Mouse (Mus musculus) kidney, embryonic 15.5 days (tissue): ENCODE measurements around the gene Scaf11. TPM values are rescaled to one million over a fixed set of nuclear protein-coding genes. Genes with fewer than 3 reads are reported as not detected.
A peak's percentile ranks its signal among the peaks of the same experiment; 100 is the strongest.

Experiments
- ATAC-seq: fragments of 200-750 bp; cut with Nextera tagmentation; replicated peaks from 2 replicates; pipeline ENCODE4 v1.8.0; 2017; ENCODE audit warnings: moderate TSS enrichment; ENCODE audit not compliant: low FRiP score
- H3K27ac ChIP-seq: fragments of 300-500 bp; sonication (generic); 2 replicates; pipeline ENCODE4 v1.5.1; 2015; ENCODE audit warnings: mild to moderate bottlenecking, inconsistent platforms
- H3K27me3 ChIP-seq: fragments of 300-500 bp; sonication (generic); 2 replicates; pipeline ENCODE4 v1.6.1; 2015; ENCODE audit warnings: inconsistent platforms
- H3K36me3 ChIP-seq: fragments of 300-500 bp; sonication (generic); 2 replicates; pipeline ENCODE4 v1.6.1; 2015; ENCODE audit warnings: inconsistent platforms
- H3K4me1 ChIP-seq: fragments of 300-500 bp; sonication (generic); 2 replicates; pipeline ENCODE4 v1.6.1; 2015; ENCODE audit warnings: inconsistent platforms
- H3K4me2 ChIP-seq: fragments of 300-500 bp; sonication (generic); 2 replicates; pipeline ENCODE4 v1.6.1; 2015; ENCODE audit warnings: moderate library complexity, mild to moderate bottlenecking, inconsistent platforms
- H3K4me3 ChIP-seq: fragments of 300-500 bp; sonication (generic); replicated peaks from 2 replicates; pipeline ENCODE4 v1.5.1; 2015; ENCODE audit warnings: mild to moderate bottlenecking, inconsistent platforms
- H3K9ac ChIP-seq: fragments of 300-500 bp; sonication (generic); 2 replicates; pipeline ENCODE4 v1.6.1; 2015; ENCODE audit warnings: mild to moderate bottlenecking, inconsistent platforms
- H3K9me3 ChIP-seq: fragments of 300-500 bp; sonication (generic); replicated peaks from 2 replicates; pipeline ENCODE4 v1.6.1; 2016; ENCODE audit warnings: inconsistent platforms
- WGBS: fragments of 180-500 bp; shearing (Covaris S2); methylation state at CpG from one replicate; pipeline ENCODE4 v1.1.7; 2015; ENCODE audit warnings: mixed read lengths; 5-methylcytosine and 5-hydroxymethylcytosine counted together
- polyA plus RNA-seq: library from polyadenylated mRNA; unstranded; fragments of >200 nt; fragmentation: Nextera tagmentation; extraction: Ambion mirVana; gene quantifications from 2 replicates; pipeline ENCODE4 v1.2.1, GENCODE M21; 2015

Scaf11 gene
- polyA plus RNA-seq, 1 experiment from 2014 or later: 95.6 TPM

DNA sequence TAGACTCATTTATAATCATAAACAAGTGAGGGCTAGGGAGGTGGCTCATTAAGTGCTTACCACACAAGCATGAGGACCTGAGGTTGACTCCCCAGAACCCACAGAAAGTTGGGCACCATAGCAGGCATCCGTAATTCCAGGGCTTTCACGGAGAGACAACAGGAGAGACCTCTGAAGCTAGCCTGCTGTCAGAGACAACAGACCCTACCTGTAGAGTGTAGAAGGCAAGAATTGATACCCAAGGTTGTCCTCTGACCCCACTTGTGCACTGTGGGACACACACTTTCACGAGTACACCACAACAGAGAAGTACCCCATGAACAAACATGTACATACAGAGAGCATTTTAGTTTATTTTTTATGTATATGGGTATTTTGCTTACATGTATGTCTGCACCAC lies 2.0 kb upstream of the Scaf11 start:
- Histone ChIP-seq H3K9ac (no peak overlapping the region), H3K4me2 (no peak overlapping the region), H3K4me1 (peaks cover 22% of the 10 kb centered on the region), H3K27me3 (no peaks in the 10 kb centered on the region), H3K27ac (no peak overlapping the region), H3K9me3 (no peaks in the 10 kb centered on the region), H3K4me3 (no peak overlapping the region), H3K36me3 (no peaks in the 10 kb centered on the region)
- no peak for ATAC-seq
- 93% methylated on average over 3 of the region's 3 CpGs for WGBS

DNA sequence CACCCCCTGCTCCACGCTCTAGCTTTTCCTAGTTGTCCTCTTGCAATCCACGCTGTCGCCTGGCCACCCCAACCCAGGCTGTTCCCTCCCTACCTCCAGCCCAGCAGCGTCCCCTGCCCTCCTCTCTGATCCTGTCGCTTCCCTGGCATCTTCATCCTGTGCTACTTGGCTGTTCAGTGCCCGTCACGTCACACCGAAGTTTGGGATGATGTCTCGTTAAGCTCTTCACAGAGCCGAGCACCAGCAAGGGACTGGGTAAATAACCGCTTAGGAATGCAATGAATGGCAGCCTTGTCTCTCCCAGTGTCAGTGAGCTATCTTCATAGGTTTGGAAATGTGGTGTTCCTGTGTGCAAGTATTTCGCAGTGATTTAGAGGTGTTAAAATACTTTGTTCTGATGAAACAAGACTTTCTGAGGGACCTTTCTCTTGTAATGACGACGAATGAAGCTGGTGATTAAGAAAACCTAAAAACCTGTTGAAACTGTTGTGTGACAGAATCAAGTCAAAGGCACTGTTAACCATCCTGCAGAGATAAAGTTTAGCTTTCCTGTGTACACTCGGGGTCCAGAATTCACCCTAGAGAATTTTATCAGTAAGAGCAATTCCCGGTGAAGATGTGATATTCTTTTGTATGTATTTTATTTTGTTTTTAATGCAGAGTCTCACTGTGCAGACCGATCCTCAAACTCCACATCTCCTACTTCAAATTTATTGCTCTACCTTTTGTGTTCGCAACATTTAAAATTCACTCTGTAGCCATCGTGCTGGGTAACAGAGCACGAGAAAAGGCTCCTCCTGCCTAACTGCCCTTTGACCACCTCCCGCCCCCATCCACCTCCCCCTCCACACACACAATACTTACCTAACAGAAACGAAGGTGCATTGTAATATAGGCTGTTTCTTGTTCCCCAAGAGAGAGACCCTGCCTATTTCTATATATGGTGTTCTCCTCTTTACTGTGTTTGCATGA lies 1.2 kb upstream of the Scaf11 start:
- 6% methylated on average over 22 of the region's 22 CpGs for WGBS
- Histone ChIP-seq H3K4me2 (peak overlapping the region; percentile 85), H3K9me3 (no peaks in the 10 kb centered on the region), H3K9ac (peak overlapping the region; percentile 90), H3K27ac (peak overlapping the region; percentile 98), H3K27me3 (no peaks in the 10 kb centered on the region), H3K4me1 (peaks cover 28% of the 10 kb centered on the region), H3K4me3 (peak overlapping the region; percentile 78), H3K36me3 (no peaks in the 10 kb centered on the region)
- peak; percentile 40 for ATAC-seq

DNA sequence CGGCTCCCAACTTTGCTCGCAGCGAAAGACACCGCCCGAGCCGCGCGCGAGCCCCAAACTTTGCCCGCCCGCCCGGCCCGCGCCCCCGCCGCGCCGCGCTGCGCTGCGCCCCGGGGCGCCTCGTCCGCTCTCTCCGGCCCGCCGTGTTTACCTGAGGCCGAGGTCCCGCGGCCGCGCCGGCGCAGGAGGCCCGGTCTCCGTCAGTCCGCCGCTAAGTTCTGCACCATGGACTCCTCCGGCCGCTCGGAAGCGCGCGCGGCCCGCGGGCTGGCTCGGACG lies 253 bp downstream of the Scaf11 start:
- no peaks in the 10 kb centered on the region for H3K9me3 ChIP-seq
- H3K4me3 ChIP-seq: peak overlapping the region; percentile 78
- WGBS: 0% methylated on average over 25 of the region's 50 CpGs
- no peaks in the 10 kb centered on the region for H3K27me3 ChIP-seq
- H3K4me1 ChIP-seq: peaks cover 40% of the 10 kb centered on the region
- H3K4me2 ChIP-seq: peak overlapping the region; percentile 58
- ATAC-seq: no peak
- no peaks in the 10 kb centered on the region for H3K36me3 ChIP-seq
- peak overlapping the region; percentile 99 for H3K27ac ChIP-seq
- H3K9ac ChIP-seq: peak overlapping the region; percentile 97

DNA sequence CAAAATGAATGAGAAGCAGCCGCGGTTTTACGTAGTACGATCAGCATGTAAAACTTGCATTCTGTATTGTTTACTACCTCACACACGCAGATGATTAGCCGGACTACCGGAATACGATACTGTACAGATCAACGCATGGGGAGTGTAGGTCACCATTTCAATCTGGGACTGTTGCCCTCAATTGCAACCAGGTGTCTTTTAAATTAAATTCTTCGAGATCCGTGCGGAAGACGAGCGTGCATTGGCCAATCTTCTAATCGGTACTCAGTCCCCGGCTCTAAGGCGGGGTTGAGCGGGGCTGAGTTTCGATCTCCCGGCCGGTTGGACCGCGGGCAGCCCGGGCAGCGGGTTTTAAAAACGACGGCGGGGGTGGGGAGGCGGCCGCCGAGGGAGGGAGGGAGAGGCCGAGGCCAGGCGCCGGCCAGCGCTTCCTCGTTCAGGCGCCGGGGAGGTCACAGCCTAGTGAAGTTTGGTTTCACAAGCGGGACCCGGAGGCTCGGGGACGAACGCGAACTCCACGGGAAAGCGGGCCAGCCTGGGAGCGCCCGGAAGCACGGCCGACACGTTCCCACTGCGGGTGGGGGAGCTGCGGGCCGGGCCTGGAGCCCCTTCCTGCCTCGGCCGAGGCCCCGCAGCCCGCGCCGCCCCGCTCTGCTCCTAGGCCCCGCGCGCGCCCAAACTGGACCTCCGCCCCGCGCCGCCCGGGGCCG lies 747 bp downstream of the Scaf11 start:
- Histone ChIP-seq H3K27ac (peak overlapping the region; percentile 99), H3K4me3 (peak overlapping the region; percentile 78), H3K9me3 (no peaks in the 10 kb centered on the region), H3K9ac (peak overlapping the region; percentile 97), H3K4me2 (peak overlapping the region; percentile 58), H3K36me3 (no peaks in the 10 kb centered on the region), H3K27me3 (no peaks in the 10 kb centered on the region), H3K4me1 (peaks cover 41% of the 10 kb centered on the region)
- peak; percentile 52 for ATAC-seq
- WGBS: under 1% methylated on average over 49 of the region's 71 CpGs

DNA sequence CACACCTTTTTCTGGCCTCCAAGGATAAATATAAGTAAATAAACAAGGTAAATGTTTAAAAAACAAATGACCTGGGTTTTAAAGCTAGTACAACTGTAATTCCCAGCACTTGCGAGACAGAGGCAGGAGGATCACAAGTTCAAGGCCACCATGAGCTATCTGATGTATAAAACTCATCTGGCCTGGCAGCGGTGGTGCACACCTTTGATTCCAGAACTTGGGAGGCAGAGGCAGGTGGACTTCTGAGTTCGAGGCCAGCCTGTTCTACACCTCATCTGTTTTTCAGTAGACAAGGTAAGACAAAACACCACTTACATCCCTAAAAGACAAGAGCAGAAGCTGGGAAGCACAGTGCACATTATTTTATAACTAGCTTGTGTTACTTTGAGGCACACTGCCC lies 2.4 kb downstream of the Scaf11 start:
- no peak overlapping the region for H3K4me3 ChIP-seq
- WGBS: 89% methylated on average over 3 of the region's 3 CpGs

DNA sequence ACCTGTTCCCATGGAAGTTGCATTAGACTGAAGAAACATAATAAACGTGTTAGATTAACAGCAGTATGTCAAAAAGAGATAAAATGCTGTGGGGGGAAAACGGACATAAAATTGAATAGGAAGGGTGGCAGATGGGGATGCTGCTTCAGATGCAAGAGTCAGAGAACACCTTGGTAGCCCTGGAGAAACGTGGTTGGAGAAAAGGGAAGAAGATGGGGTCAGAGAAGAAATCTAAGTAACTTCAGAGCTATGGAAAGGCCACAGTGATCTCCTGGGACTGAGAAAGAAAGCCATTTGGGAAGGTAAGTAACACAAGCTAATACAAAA lies 3.3 kb downstream of the Scaf11 start:
- Histone ChIP-seq H3K4me2 (no peak overlapping the region), H3K4me1 (peaks cover 47% of the 10 kb centered on the region), H3K36me3 (no peaks in the 10 kb centered on the region), H3K9ac (no peak overlapping the region), H3K9me3 (no peaks in the 10 kb centered on the region), H3K4me3 (no peak overlapping the region), H3K27ac (peak overlapping the region; percentile 34; the same call in 1 of the 2 replicates), H3K27me3 (no peaks in the 10 kb centered on the region)
- ATAC-seq: no peak
- 64% methylated on average over 3 of the region's 3 CpGs for WGBS

More for the DNA sequence above, 2.4 kb downstream of the Scaf11 start:
- no peak overlapping the region for H3K27ac ChIP-seq
- H3K4me2 ChIP-seq: 0 out of 2 replicates have a peak overlapping the region, but pooled peaks have one; percentile 58
- H3K9ac ChIP-seq: no peak overlapping the region
- peaks cover 47% of the 10 kb centered on the region for H3K4me1 ChIP-seq
- H3K27me3 ChIP-seq: no peaks in the 10 kb centered on the region
- no peaks in the 10 kb centered on the region for H3K36me3 ChIP-seq
- no peak for ATAC-seq
- no peaks in the 10 kb centered on the region for H3K9me3 ChIP-seq

DNA sequence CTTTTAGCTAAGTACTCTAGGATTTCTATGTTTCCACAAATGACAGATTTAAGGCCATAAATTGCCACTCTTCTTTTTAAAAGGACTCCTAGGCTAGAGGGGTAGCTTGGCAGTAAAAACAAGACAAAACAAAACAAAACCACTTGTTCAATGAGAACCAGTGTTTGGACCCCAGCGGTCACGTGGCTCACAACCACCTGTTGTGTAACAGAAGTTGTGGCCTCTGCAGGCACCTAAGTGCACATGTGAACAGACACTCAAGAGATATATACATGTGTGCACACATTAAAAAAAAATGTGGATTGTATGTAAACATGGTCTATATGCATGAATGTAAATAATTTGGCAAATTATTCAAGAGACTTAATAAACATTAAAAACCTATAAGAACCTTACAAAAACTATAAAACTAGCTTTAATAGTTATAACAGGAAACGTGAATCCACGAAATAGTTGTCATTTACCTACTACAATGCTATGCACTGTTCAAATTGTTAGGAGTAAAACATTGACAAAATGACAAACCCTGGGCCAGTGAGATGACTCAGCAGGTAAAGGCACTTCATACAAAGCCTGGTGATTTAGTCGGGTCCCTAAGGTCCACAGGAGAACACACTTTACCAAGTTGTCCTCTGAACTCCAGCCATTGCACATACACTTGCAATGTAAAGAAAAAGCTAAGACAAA lies 3.8 kb downstream of the Scaf11 start:
- H3K9me3 ChIP-seq: no peaks in the 10 kb centered on the region
- peak overlapping the region; percentile 81 for H3K27ac ChIP-seq
- H3K9ac ChIP-seq: no peak overlapping the region
- 75% methylated on average over 5 of the region's 5 CpGs for WGBS
- H3K4me1 ChIP-seq: peaks cover 43% of the 10 kb centered on the region
- no peaks in the 10 kb centered on the region for H3K27me3 ChIP-seq
- H3K36me3 ChIP-seq: peaks cover 3% of the 10 kb centered on the region
- no peak overlapping the region for H3K4me2 ChIP-seq
- H3K4me3 ChIP-seq: no peak overlapping the region
- no peak for ATAC-seq

DNA sequence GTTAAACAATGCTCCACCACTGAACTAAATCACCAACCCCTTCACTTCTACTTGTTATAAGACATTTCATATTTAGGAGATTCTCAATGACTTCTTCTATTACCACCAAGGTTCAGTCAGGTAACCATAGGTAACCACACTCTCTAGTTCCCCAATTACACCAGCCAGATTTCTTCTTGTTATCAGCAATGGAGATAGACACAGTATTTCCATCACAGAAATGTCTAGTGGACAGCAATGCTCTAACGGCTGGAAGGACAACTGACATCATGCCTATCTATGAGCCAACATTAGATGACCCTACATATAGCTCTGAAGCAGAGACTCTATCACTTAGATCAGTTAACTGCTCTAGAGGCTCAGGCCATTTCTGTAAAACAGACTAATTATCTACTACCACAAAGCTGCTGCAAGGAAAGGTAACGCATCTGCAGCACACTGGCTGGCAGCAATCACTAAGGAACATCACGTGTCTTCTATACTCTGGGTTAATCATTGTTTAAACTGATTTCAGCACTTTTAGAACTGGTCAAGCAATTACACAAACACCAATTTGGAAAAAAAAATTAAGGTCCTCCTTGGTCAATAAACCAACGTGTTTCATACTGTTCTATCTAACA lies 4.9 kb downstream of the Scaf11 start:
- Histone ChIP-seq H3K4me1 (peaks cover 39% of the 10 kb centered on the region), H3K4me2 (peak overlapping the region; percentile 1; the same call in 1 of the 2 replicates), H3K4me3 (no peak overlapping the region), H3K36me3 (peaks cover 8% of the 10 kb centered on the region), H3K9me3 (no peaks in the 10 kb centered on the region), H3K27ac (peak overlapping the region; percentile 81), H3K27me3 (no peaks in the 10 kb centered on the region), H3K9ac (no peak overlapping the region)
- ATAC-seq: no peak
- WGBS: 68% methylated on average over 4 of the region's 4 CpGs

DNA sequence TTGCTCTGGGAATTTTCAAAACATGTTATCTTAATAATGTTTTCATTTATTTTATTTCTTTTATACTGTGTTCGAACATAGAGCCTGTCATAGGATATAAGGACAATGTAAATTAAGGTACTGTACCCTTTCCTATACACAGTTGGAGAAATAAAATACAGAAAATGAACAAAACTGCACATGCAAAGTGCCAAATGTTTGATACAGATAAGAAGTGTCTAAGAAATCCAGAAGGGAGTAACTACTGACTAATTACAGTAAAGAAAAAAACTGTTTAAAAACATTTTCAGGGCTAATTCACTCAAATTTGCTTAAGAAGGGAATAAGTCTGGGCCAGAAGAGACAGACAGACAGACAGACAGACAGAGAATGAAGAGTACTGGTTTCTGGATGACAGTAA lies 7.3 kb downstream of the Scaf11 start:
- 83% methylated on average over 1 of the region's 1 CpGs for WGBS

DNA sequence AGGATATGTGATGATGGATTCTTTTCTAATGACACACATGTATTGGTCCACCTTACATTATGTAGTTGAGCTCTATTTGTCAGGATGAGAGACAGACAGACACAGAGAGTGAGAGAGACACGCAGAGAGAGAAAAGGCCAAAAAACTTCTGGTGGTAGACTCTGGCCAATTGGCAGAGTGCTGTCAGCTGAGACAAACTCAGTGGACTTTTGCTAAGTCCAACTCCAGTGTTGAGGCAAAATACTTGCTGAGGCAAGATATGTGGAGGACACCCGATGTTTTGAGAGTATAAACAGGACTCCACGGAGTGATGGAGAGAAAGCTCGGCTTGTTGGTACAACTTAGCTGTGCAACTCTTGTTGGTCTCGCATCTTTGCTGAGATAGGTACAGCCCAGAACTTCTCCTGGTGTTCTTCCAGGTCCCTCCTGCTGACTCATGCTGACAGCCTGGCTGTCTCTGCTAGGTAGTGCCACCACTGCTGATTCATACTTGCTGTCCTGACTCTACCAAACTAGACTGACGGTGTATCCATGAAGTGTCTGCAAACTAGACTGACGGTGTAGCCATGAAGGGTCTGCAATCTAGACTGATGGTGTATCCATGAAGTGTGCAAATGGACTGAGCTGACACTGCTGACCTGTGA lies 11.9 kb downstream of the Scaf11 start:
- no peak overlapping the region for H3K27ac ChIP-seq

More for the DNA sequence above, 7.3 kb downstream of the Scaf11 start:
- H3K27ac ChIP-seq: no peak overlapping the region
- peaks cover 28% of the 10 kb centered on the region for H3K4me1 ChIP-seq
- H3K9ac ChIP-seq: no peak overlapping the region
- H3K9me3 ChIP-seq: no peaks in the 10 kb centered on the region
- no peak for ATAC-seq
- no peak overlapping the region for H3K4me3 ChIP-seq
- no peak overlapping the region for H3K4me2 ChIP-seq
- H3K27me3 ChIP-seq: no peaks in the 10 kb centered on the region
- H3K36me3 ChIP-seq: peaks cover 15% of the 10 kb centered on the region

DNA sequence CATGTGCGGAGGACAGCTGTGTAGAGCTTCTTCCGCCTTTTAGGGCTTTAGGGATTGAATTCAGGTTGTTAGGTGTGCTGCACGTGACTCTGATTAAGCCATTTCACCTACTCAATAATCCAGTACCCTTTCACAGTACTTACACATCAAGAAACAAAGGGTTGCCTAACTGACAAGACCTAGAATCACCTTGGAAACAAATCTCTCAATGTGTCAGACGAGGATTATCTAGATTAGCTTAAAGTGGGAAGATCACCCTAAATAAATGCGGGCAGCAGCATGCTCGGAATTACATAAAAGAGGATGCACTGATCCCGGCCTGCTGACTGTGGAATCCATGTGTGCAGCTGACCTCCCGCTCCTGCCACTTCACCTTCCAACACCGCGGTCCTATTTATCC lies 13.9 kb downstream of the Scaf11 start:
- Histone ChIP-seq H3K36me3 (peaks cover 45% of the 10 kb centered on the region), H3K27me3 (no peaks in the 10 kb centered on the region), H3K4me1 (no peaks in the 10 kb centered on the region), H3K9ac (no peak overlapping the region), H3K27ac (no peak overlapping the region), H3K4me2 (no peak overlapping the region), H3K4me3 (no peak overlapping the region), H3K9me3 (no peaks in the 10 kb centered on the region)
- 91% methylated on average over 10 of the region's 10 CpGs for WGBS
- ATAC-seq: no peak

More for the DNA sequence above, 11.9 kb downstream of the Scaf11 start:
- Histone ChIP-seq H3K36me3 (peaks cover 37% of the 10 kb centered on the region), H3K4me1 (peaks cover 1% of the 10 kb centered on the region), H3K9me3 (no peaks in the 10 kb centered on the region), H3K9ac (no peak overlapping the region), H3K4me2 (no peak overlapping the region), H3K4me3 (no peak overlapping the region), H3K27me3 (no peaks in the 10 kb centered on the region)
- ATAC-seq: no peak
- WGBS: 93% methylated on average over 7 of the region's 7 CpGs
